Mouse (Mus musculus) stomach, postnatal 0 days (tissue): ENCODE measurements at regions not wholly inside any gene's neighbourhood (a gene's known extent, or its start where the extent isn't known, plus 50 kb on each side); places are given as distances from the start of the nearest gene placed in this dataset.

ENCODE experiments used
- ATAC-seq: fragments of 200-750 bp; cut with Nextera tagmentation; 2 replicates; pipeline ENCODE4 v1.8.0; 2017; ENCODE audit not compliant: low FRiP score, low TSS enrichment
- DNase-seq: peaks from one replicate; pipeline ENCODE4 v3.0.0-alpha.2; 2016; ENCODE audit warnings: low spot score
- H3K27ac ChIP-seq: fragments of 300-500 bp; sonication (generic); replicated peaks from 2 replicates; pipeline ENCODE4 v1.5.1; 2014; ENCODE audit warnings: mild to moderate bottlenecking, control low read depth
- H3K27me3 ChIP-seq: fragments of 300-500 bp; sonication (generic); 2 replicates; pipeline ENCODE4 v1.6.1; 2014; ENCODE audit warnings: low read length; ENCODE audit not compliant: control insufficient read depth, insufficient read depth
- H3K36me3 ChIP-seq: fragments of 300-500 bp; sonication (generic); 2 replicates; pipeline ENCODE4 v1.6.1; 2014; ENCODE audit warnings: low read length, mixed read lengths; ENCODE audit not compliant: control insufficient read depth, insufficient read depth
- H3K4me1 ChIP-seq: fragments of 300-500 bp; sonication (generic); replicated peaks from 2 replicates; pipeline ENCODE4 v1.6.1; 2014; ENCODE audit warnings: antibody characterized with exemption; ENCODE audit not compliant: control insufficient read depth, insufficient read depth
- H3K4me2 ChIP-seq: fragments of 300-500 bp; sonication (generic); replicated peaks from 2 replicates; pipeline ENCODE4 v1.6.1; 2014; ENCODE audit warnings: low read depth, mild to moderate bottlenecking, control low read depth, moderate library complexity
- H3K4me3 ChIP-seq: fragments of 300-500 bp; sonication (generic); 2 replicates; pipeline ENCODE4 v1.5.1; 2014; ENCODE audit warnings: low read depth, low read length, control low read depth
- H3K9ac ChIP-seq: fragments of 300-500 bp; sonication (generic); 2 replicates; pipeline ENCODE4 v1.6.1; 2014; ENCODE audit warnings: mild to moderate bottlenecking, low read length, control low read depth, mixed read lengths
- H3K9me3 ChIP-seq: fragments of 300-500 bp; sonication (generic); 2 replicates; pipeline ENCODE4 v1.6.1; 2016; ENCODE audit warnings: low read length; ENCODE audit not compliant: control insufficient read depth
- CTCF ChIP-seq: IDR thresholded peaks from 2 replicates; pipeline ENCODE4 v1.5.1; 2016; ENCODE audit warnings: antibody characterized with exemption, low read depth, mild to moderate bottlenecking, moderate library complexity
- EP300 ChIP-seq: optimal IDR thresholded peaks from 2 replicates; pipeline ENCODE3; 2016; ENCODE audit warnings: antibody characterized with exemption
- WGBS: fragments of 180-500 bp; shearing (Covaris S2); extraction: QIAGEN DNeasy Blood & Tissue Kit; methylation state at CpG from one replicate; pipeline ENCODE4 v1.1.7; 2014; 5-methylcytosine and 5-hydroxymethylcytosine counted together

GRCm38 (mm10) chr1:56063474-56063873 lies 573.8 kb downstream of the Hsfy2 start:
- ATAC-seq (no peak), DNase-seq (no peak)
- H3K4me3 ChIP-seq, result no peak overlapping the region
- TF ChIP-seq CTCF (no peak), EP300 (no peak)
- no peak overlapping the region for H3K4me2 ChIP-seq
- WGBS, result 68% methylated on average over 3 of the region's 3 CpGs
- no peak overlapping the region for H3K9ac ChIP-seq
- no peaks in the 10 kb centered on the region for H3K27me3 ChIP-seq
- no peak overlapping the region for H3K27ac ChIP-seq
- no peaks in the 10 kb centered on the region for H3K36me3 ChIP-seq
- H3K9me3 ChIP-seq, result no peaks in the 10 kb centered on the region
- H3K4me1 ChIP-seq, result no peaks in the 10 kb centered on the region
